Mouse (Mus musculus): Measurements from ENCODE around the gene Myh10.

GRCm38 (mm10) chr11:68666210-68666609, 25.1 kb upstream of the Myh10 start:
- TF ChIP-seq POLR2A (IDR thresholded peaks at IDR 0.05; ENCODE audit: low read depth, low read length) (no peak), MYC (IDR thresholded peaks at IDR 0.05; ENCODE audit: low read depth, low read length) (no peak), MAX (IDR thresholded peaks at IDR 0.05; ENCODE audit: low read length) (no peak), UBTF (IDR thresholded peaks at IDR 0.05; ENCODE audit: low read depth, low read length) (no peak), CTCF (conservative IDR thresholded peaks at IDR 0.05 in 1 of 2, IDR thresholded peaks at IDR 0.05 in 1 of 2; ENCODE audit: low read depth in 2 of 2, low read length in 2 of 2) (no peak), MAFK (IDR thresholded peaks at IDR 0.05; ENCODE audit: insufficient replicate concordance, low read length) (no peak), RCOR1 (conservative IDR thresholded peaks at IDR 0.05; ENCODE audit: low read depth, low read length) (no peak), POLR2AphosphoS2 (IDR thresholded peaks at IDR 0.05; ENCODE audit: low read depth, low read length) (no peak), TCF12 (IDR thresholded peaks at IDR 0.05; ENCODE audit: low read depth, low read length) (no peak), MXI1 (IDR thresholded peaks at IDR 0.05; ENCODE audit: low read depth, low read length) (no peak)
